Mouse (Mus musculus) stomach, embryonic 16.5 days (tissue): ENCODE data around the gene Samd10. TPM values are rescaled to one million over a fixed set of nuclear protein-coding genes. Genes with fewer than 3 reads are reported as not detected.

ENCODE experiments used
- ATAC-seq: fragments of 200-750 bp; cut with Nextera tagmentation; 2 replicates; pipeline ENCODE4 v1.8.0; 2017; ENCODE audit warnings: moderate number of reproducible peaks, moderate TSS enrichment; ENCODE audit not compliant: insufficient read depth, low FRiP score
- H3K27ac ChIP-seq: fragments of 300-500 bp; sonication (generic); 2 replicates; pipeline ENCODE4 v1.5.1; 2014; ENCODE audit warnings: low read length
- H3K27me3 ChIP-seq: fragments of 300-500 bp; sonication (generic); 2 replicates; pipeline ENCODE4 v1.6.1; 2014; ENCODE audit warnings: low read length, control low read depth, mixed read lengths; ENCODE audit not compliant: control insufficient read depth, insufficient read depth
- H3K36me3 ChIP-seq: fragments of 300-500 bp; sonication (generic); 2 replicates; pipeline ENCODE4 v1.6.1; 2014; ENCODE audit warnings: low read length; ENCODE audit not compliant: control insufficient read depth, insufficient read depth
- H3K4me1 ChIP-seq: fragments of 300-500 bp; sonication (generic); 2 replicates; pipeline ENCODE4 v1.6.1; 2014; ENCODE audit warnings: low read length, control low read depth, mixed read lengths; ENCODE audit not compliant: control insufficient read depth, insufficient read depth
- H3K4me2 ChIP-seq: fragments of 300-500 bp; sonication (generic); 2 replicates; pipeline ENCODE4 v1.6.1; 2014; ENCODE audit warnings: low read depth, low read length, mixed read lengths
- H3K4me3 ChIP-seq: fragments of 300-500 bp; sonication (generic); replicated peaks from 2 replicates; pipeline ENCODE4 v1.5.1; 2014; ENCODE audit warnings: mild to moderate bottlenecking, low read length
- H3K9ac ChIP-seq: fragments of 300-500 bp; sonication (generic); 2 replicates; pipeline ENCODE4 v1.6.1; 2014; ENCODE audit warnings: low read length
- H3K9me3 ChIP-seq: fragments of 300-500 bp; sonication (generic); replicated peaks from 2 replicates; pipeline ENCODE4 v1.6.1; 2016; ENCODE audit warnings: low read length, control low read depth; ENCODE audit not compliant: control insufficient read depth
- WGBS: fragments of 180-500 bp; shearing (Covaris S2); extraction: QIAGEN DNeasy Blood & Tissue Kit; methylation state at CpG from one replicate; pipeline ENCODE4 v1.1.7; 2014; 5-methylcytosine and 5-hydroxymethylcytosine counted together
- microRNA-seq: library from miRNA; unstranded; fragments of <30 nt; microRNA quantifications from one replicate; pipeline ENCODE4, GENCODE M21; 2016
- polyA plus RNA-seq: library from polyadenylated mRNA; unstranded; fragments of >200 nt; fragmentation: Nextera tagmentation; extraction: Ambion mirVana; gene quantifications from 2 replicates; pipeline ENCODE4 v1.2.1, GENCODE M21; 2015

Gene Samd10
- polyA plus RNA-seq, 1 experiment from 2014 or later, result 25.7 TPM

DNA sequence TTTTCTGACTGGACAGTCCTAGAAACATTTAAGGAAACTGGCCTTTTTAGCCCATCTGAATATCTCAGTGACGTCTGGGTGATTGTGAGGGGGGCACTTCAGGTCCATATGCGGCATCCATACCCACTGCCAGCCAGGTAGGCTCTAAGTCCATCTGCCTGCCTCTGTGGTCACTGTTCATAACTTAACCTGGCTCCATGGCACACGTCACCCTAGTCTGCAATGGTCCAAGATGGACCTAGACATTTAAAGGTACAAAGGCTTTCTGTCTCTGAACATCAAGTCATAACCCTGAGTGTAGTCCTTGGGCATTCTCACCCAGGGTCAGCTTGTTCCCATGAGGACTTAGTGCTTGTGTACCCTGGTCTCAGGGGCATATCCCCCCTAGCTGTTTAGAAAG, 31.7 kb downstream of the Samd10 start:
- 84% methylated on average over 3 of the region's 3 CpGs for WGBS
- Histone ChIP-seq H3K36me3 (no peaks in the 10 kb centered on the region), H3K4me1 (no peaks in the 10 kb centered on the region), H3K27ac (no peak overlapping the region), H3K27me3 (no peaks in the 10 kb centered on the region), H3K9ac (no peak overlapping the region), H3K4me3 (no peak overlapping the region), H3K9me3 (no peaks in the 10 kb centered on the region), H3K4me2 (no peak overlapping the region)
- ATAC-seq, result no peak

DNA sequence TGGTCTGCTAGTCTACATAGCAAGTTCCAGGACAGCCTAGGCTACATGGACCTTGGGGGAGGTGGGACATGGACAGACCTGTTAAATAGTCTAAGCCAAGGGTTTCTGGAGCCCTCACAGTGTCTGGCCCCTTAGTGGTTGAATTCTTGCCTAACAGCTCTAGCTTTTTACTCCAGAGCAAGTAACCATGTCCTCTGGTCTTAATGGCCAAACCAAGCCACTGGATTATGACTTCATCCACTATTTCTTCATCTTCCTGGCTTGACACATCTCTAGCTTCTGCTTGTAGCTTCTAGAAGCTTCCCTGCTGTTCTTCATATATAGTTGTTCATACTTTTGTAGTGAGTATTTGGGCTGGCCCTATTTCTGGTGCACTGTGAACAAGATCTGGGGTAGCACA, 45.2 kb downstream of the Samd10 start:
- peaks cover 20% of the 10 kb centered on the region for H3K36me3 ChIP-seq
- H3K4me1 ChIP-seq, result no peaks in the 10 kb centered on the region
- ATAC-seq, result no peak
- no peaks in the 10 kb centered on the region for H3K9me3 ChIP-seq
- no peak overlapping the region for H3K27ac ChIP-seq
- H3K9ac ChIP-seq, result no peak overlapping the region
- no peak overlapping the region for H3K4me2 ChIP-seq
- H3K4me3 ChIP-seq, result no peak overlapping the region
- no peaks in the 10 kb centered on the region for H3K27me3 ChIP-seq

DNA sequence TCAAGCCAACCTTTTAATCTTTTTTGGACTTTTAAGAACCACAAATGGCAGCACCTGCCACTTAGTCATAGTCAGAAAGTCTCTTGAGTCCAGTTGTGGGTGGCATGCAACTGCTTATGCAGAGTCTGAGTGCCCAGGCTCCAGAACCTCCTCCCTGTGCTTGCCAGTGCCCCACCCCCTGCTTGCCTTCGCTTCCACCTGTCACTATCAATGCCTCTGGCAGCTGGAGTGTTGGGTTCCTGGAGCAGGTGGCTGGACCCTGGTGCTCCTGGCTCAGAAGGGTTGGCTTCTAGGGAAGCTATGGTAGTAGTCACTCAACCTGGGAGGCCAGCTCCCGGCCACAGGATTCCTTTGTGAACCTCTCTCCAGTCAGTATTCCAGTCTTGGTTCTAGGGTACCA, 48.8 kb downstream of the Samd10 start:
- Histone ChIP-seq H3K4me2 (no peak overlapping the region), H3K9ac (no peak overlapping the region), H3K36me3 (peaks cover 29% of the 10 kb centered on the region), H3K4me1 (no peaks in the 10 kb centered on the region), H3K4me3 (no peak overlapping the region), H3K9me3 (no peaks in the 10 kb centered on the region), H3K27me3 (no peaks in the 10 kb centered on the region), H3K27ac (no peak overlapping the region)
- WGBS, result 96% methylated on average over 2 of the region's 2 CpGs
- ATAC-seq, result no peak

DNA sequence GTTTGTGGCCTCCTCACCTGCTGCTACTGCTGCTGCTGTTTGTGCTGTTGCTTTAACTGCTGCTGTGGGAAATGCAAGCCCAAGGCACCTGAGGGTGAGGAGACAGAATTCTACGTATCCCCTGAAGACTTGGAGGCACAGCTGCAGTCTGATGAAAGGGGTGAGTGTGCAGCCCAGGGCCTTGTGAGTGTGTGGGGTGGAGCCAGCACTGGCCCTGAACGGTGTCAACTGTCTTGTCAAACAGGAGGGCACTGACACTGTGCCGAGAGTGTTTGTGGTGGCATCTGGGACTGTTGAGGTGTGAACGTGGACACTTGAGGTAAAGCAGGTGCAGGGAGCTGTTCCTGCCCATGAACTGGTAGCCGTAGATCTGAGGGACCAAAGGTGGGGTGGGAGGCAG, 50.3 kb downstream of the Samd10 start:
- H3K4me1 ChIP-seq, result no peaks in the 10 kb centered on the region
- H3K9me3 ChIP-seq, result no peaks in the 10 kb centered on the region
- H3K4me3 ChIP-seq, result no peak overlapping the region
- H3K27me3 ChIP-seq, result no peaks in the 10 kb centered on the region
- H3K36me3 ChIP-seq, result peaks cover 29% of the 10 kb centered on the region
- no peak overlapping the region for H3K9ac ChIP-seq
- H3K27ac ChIP-seq, result no peak overlapping the region
- no peak for ATAC-seq
- no peak overlapping the region for H3K4me2 ChIP-seq
- 83% methylated on average over 5 of the region's 5 CpGs for WGBS

DNA sequence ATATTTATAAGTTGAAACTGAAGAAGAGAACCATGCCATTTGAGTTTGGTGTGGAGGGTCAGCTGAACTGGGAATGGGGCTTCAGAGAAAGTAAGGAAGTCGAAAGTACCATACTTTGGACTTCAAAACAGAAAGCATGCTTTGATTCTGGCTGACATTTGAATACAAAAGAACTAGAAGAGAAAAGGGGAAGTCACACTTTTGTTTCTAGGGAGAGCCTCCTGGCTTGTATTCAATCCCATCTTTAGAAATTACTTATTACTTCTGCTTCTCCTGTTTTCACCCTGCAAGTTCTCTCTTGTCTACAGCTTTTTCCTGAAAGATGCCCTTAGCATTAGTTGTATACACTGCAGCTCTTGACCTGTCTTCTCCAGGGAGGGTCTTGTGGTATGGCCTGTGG, 50.8 kb downstream of the Samd10 start:
- peaks cover 29% of the 10 kb centered on the region for H3K36me3 ChIP-seq
- H3K27ac ChIP-seq, result no peak overlapping the region
- H3K4me2 ChIP-seq, result no peak overlapping the region
- no peaks in the 10 kb centered on the region for H3K9me3 ChIP-seq
- no peaks in the 10 kb centered on the region for H3K27me3 ChIP-seq
- ATAC-seq, result no peak
- no peak overlapping the region for H3K4me3 ChIP-seq
- no peaks in the 10 kb centered on the region for H3K4me1 ChIP-seq
- H3K9ac ChIP-seq, result no peak overlapping the region
- WGBS, result 79% methylated on average over 1 of the region's 1 CpGs

DNA sequence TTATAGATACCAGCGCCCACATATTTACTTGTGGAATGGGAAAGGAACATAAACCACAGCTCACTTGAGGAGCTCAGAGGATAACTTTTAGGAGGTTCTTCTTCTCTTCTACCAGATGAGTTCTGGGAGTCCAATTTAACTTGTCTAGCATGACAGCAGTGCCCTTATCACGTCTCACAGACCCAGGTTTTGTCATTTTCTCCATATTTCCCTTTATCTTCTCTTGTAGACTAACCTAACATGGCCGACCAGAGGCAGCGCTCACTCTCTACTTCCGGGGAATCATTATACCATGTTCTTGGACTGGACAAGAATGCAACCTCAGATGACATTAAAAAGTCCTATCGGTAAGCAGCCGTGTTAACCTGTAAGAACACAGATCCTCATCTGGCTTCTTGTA, 52.9 kb downstream of the Samd10 start:
- Histone ChIP-seq H3K36me3 (peaks cover 29% of the 10 kb centered on the region), H3K27ac (no peak overlapping the region), H3K4me2 (no peak overlapping the region), H3K4me3 (no peak overlapping the region), H3K27me3 (no peaks in the 10 kb centered on the region), H3K9ac (no peak overlapping the region), H3K9me3 (no peaks in the 10 kb centered on the region), H3K4me1 (no peaks in the 10 kb centered on the region)
- 91% methylated on average over 7 of the region's 7 CpGs for WGBS
- ATAC-seq, result no peak

Small RNAs within 50 kb of the gene (microRNA-seq; reads per million reads assigned to microRNA genes)
- not detected for gene Mir7006

Other genes starting within 250 kb of the Samd10 start
- 34.5 and 35.6 TPM in 2 replicates for gene Zgpat, start 234.3 kb downstream of the Samd10 start, polyA plus RNA-seq
- 53.7 and 59.5 TPM in 2 replicates for gene Arfrp1, start 233.8 kb downstream of the Samd10 start, polyA plus RNA-seq
- 17.8 and 19.9 TPM in 2 replicates for gene Lime1, start 219.1 kb downstream of the Samd10 start, polyA plus RNA-seq
- 7.9 and 9.7 TPM in 2 replicates for gene Zbtb46, start 139.8 kb downstream of the Samd10 start, polyA plus RNA-seq
- gene Abhd16b, start 106.0 kb downstream of the Samd10 start, polyA plus RNA-seq, result 0.12 and 0.16 TPM in 2 replicates
- gene Tpd52l2, start 102.1 kb downstream of the Samd10 start, polyA plus RNA-seq, result 139 and 142 TPM in 2 replicates
- gene Dnajc5, start 78.7 kb downstream of the Samd10 start, polyA plus RNA-seq, result 77.5 and 84.9 TPM in 2 replicates
- 70.9 and 83.3 TPM in 2 replicates for gene Uckl1, start 14.3 kb downstream of the Samd10 start, polyA plus RNA-seq
- gene Prpf6, start 7.3 kb downstream of the Samd10 start, polyA plus RNA-seq, result 58.9 and 59.1 TPM in 2 replicates
- gene Zfp512b, start 6.4 kb downstream of the Samd10 start, polyA plus RNA-seq, result 32.6 and 33.8 TPM in 2 replicates
- 0.31 TPM in 1 of 2 replicates, not detected in the other for gene Gm29797, start 57.8 kb upstream of the Samd10 start, polyA plus RNA-seq
- gene Sox18, start 72.4 kb upstream of the Samd10 start, polyA plus RNA-seq, result 25.4 and 25.5 TPM in 2 replicates
- 19.3 and 19.7 TPM in 2 replicates for gene Tcea2, start 81.1 kb upstream of the Samd10 start, polyA plus RNA-seq
- 54.2 and 55.3 TPM in 2 replicates for gene Rgs19, start 94.8 kb upstream of the Samd10 start, polyA plus RNA-seq
- gene Lkaaear1, start 99.2 kb upstream of the Samd10 start, polyA plus RNA-seq, result not detected in 2 replicates
- 1.3 and 1.4 TPM in 2 replicates for gene Oprl1, start 115.8 kb upstream of the Samd10 start, polyA plus RNA-seq
- 1.9 and 2.0 TPM in 2 replicates for gene Myt1, start 164.1 kb upstream of the Samd10 start, polyA plus RNA-seq
- gene Pcmtd2, start 238.6 kb upstream of the Samd10 start, polyA plus RNA-seq, result 29.3 and 33.0 TPM in 2 replicates